Mouse (Mus musculus): ENCODE measurements at regions not wholly inside any gene's neighbourhood (a gene's known extent, or its start where the extent isn't known, plus 50 kb on each side); places are given as distances from the start of the nearest gene placed in this dataset.
A peak's percentile ranks its signal among the peaks of the same experiment; 100 is the strongest.

- DNase-seq (ENCODE audit: low spot score): no peak
- Histone ChIP-seq H3K4me1 (ENCODE audit: control insufficient read depth, insufficient read depth, low read length) (no peaks in the 10 kb centered on the region), H3K36me3 (ENCODE audit: control insufficient read depth, insufficient read depth, low read length) (no peaks in the 10 kb centered on the region), H3K9me3 (ENCODE audit: control insufficient read depth, low read length) (no peaks in the 10 kb centered on the region), H3K27me3 (ENCODE audit: control insufficient read depth, insufficient read depth, low read length) (no peaks in the 10 kb centered on the region), H3K4me2 (replicated peaks; ENCODE audit: low read depth, low read length, severe bottlenecking) (no peak overlapping the region), H3K4me3 (replicated peaks; ENCODE audit: low read length) (no peak overlapping the region), H3K9ac (ENCODE audit: low read depth, low read length, severe bottlenecking) (no peak overlapping the region), H3K27ac (replicated peaks; ENCODE audit: low read depth, low read length) (no peak overlapping the region)
- WGBS: 83% methylated on average over 11 of the region's 11 CpGs
- no peak for ATAC-seq (ENCODE audit: low FRiP score, low read depth)
- TF ChIP-seq POLR2A (IDR thresholded peaks at IDR 0.05; ENCODE audit: borderline replicate concordance, extremely low read depth, insufficient read depth, insufficient read length): no peak
These were observed 212.7 kb downstream of the Cdh26 start for GRCm38 (mm10) chr2:178643053-178643402.

GRCm38 (mm10) chr2:178643841-178644240, 213.5 kb downstream of the Cdh26 start:
- no peaks in the 10 kb centered on the region for H3K36me3 ChIP-seq (ENCODE audit: control insufficient read depth, insufficient read depth, low read length)
- ATAC-seq (ENCODE audit: low FRiP score, low read depth): no peak
- no peak overlapping the region for H3K27ac ChIP-seq (replicated peaks; ENCODE audit: low read depth, low read length)
- no peak for DNase-seq (ENCODE audit: low spot score)
- H3K9me3 ChIP-seq (ENCODE audit: control insufficient read depth, low read length): no peaks in the 10 kb centered on the region
- H3K4me1 ChIP-seq (ENCODE audit: control insufficient read depth, insufficient read depth, low read length): no peaks in the 10 kb centered on the region
- TF ChIP-seq POLR2A (IDR thresholded peaks at IDR 0.05; ENCODE audit: borderline replicate concordance, extremely low read depth, insufficient read depth, insufficient read length): no peak
- H3K9ac ChIP-seq (ENCODE audit: low read depth, low read length, severe bottlenecking): no peak overlapping the region
- no peak overlapping the region for H3K4me3 ChIP-seq (replicated peaks; ENCODE audit: low read length)
- H3K27me3 ChIP-seq (ENCODE audit: control insufficient read depth, insufficient read depth, low read length): no peaks in the 10 kb centered on the region
- WGBS: 29% methylated on average over 4 of the region's 4 CpGs
- no peak overlapping the region for H3K4me2 ChIP-seq (replicated peaks; ENCODE audit: low read depth, low read length, severe bottlenecking)

GRCm38 (mm10) chr2:178660071-178660470, 229.7 kb downstream of the Cdh26 start:
- no peaks in the 10 kb centered on the region for H3K9me3 ChIP-seq (ENCODE audit: control insufficient read depth, low read length)
- H3K4me1 ChIP-seq (ENCODE audit: control insufficient read depth, insufficient read depth, low read length): no peaks in the 10 kb centered on the region
- DNase-seq (ENCODE audit: low spot score) (no peak), ATAC-seq (ENCODE audit: low FRiP score, low read depth) (no peak)
- no peak overlapping the region for H3K9ac ChIP-seq (ENCODE audit: low read depth, low read length, severe bottlenecking)
- WGBS: 87% methylated on average over 2 of the region's 2 CpGs
- H3K27ac ChIP-seq (replicated peaks; ENCODE audit: low read depth, low read length): no peak overlapping the region
- no peak for TF ChIP-seq POLR2A (IDR thresholded peaks at IDR 0.05; ENCODE audit: borderline replicate concordance, extremely low read depth, insufficient read depth, insufficient read length)
- no peak overlapping the region for H3K4me3 ChIP-seq (replicated peaks; ENCODE audit: low read length)
- no peaks in the 10 kb centered on the region for H3K27me3 ChIP-seq (ENCODE audit: control insufficient read depth, insufficient read depth, low read length)
- H3K36me3 ChIP-seq (ENCODE audit: control insufficient read depth, insufficient read depth, low read length): no peaks in the 10 kb centered on the region
- H3K4me2 ChIP-seq (replicated peaks; ENCODE audit: low read depth, low read length, severe bottlenecking): no peak overlapping the region

- no peaks in the 10 kb centered on the region for H3K27me3 ChIP-seq (ENCODE audit: control insufficient read depth, insufficient read depth, low read length)
- no peak overlapping the region for H3K4me3 ChIP-seq (replicated peaks; ENCODE audit: low read length)
- ATAC-seq (ENCODE audit: low FRiP score, low read depth) (no peak), DNase-seq (ENCODE audit: low spot score) (no peak)
- H3K4me2 ChIP-seq (replicated peaks; ENCODE audit: low read depth, low read length, severe bottlenecking): no peak overlapping the region
- TF ChIP-seq POLR2A (IDR thresholded peaks at IDR 0.05; ENCODE audit: borderline replicate concordance, extremely low read depth, insufficient read depth, insufficient read length): no peak
- H3K9ac ChIP-seq (ENCODE audit: low read depth, low read length, severe bottlenecking): no peak overlapping the region
- H3K36me3 ChIP-seq (ENCODE audit: control insufficient read depth, insufficient read depth, low read length): no peaks in the 10 kb centered on the region
- no peaks in the 10 kb centered on the region for H3K4me1 ChIP-seq (ENCODE audit: control insufficient read depth, insufficient read depth, low read length)
- no peaks in the 10 kb centered on the region for H3K9me3 ChIP-seq (ENCODE audit: control insufficient read depth, low read length)
- H3K27ac ChIP-seq (replicated peaks; ENCODE audit: low read depth, low read length): no peak overlapping the region
- 79% methylated on average over 1 of the region's 1 CpGs for WGBS
These were observed 232.1 kb downstream of the Cdh26 start for GRCm38 (mm10) chr2:178662396-178662795.

- H3K4me2 ChIP-seq (replicated peaks; ENCODE audit: low read depth, low read length, severe bottlenecking): no peak overlapping the region
- no peak for TF ChIP-seq POLR2A (IDR thresholded peaks at IDR 0.05; ENCODE audit: borderline replicate concordance, extremely low read depth, insufficient read depth, insufficient read length)
- peak; percentile 55 for DNase-seq (ENCODE audit: low spot score)
- no peak for ATAC-seq (ENCODE audit: low FRiP score, low read depth)
- no peaks in the 10 kb centered on the region for H3K36me3 ChIP-seq (ENCODE audit: control insufficient read depth, insufficient read depth, low read length)
- H3K4me1 ChIP-seq (ENCODE audit: control insufficient read depth, insufficient read depth, low read length): no peaks in the 10 kb centered on the region
- H3K27ac ChIP-seq (replicated peaks; ENCODE audit: low read depth, low read length): no peak overlapping the region
- H3K9ac ChIP-seq (ENCODE audit: low read depth, low read length, severe bottlenecking): no peak overlapping the region
- no peaks in the 10 kb centered on the region for H3K27me3 ChIP-seq (ENCODE audit: control insufficient read depth, insufficient read depth, low read length)
- H3K9me3 ChIP-seq (ENCODE audit: control insufficient read depth, low read length): no peaks in the 10 kb centered on the region
- 8% methylated on average over 4 of the region's 4 CpGs for WGBS
- H3K4me3 ChIP-seq (replicated peaks; ENCODE audit: low read length): no peak overlapping the region
These were observed 234.6 kb downstream of the Cdh26 start for GRCm38 (mm10) chr2:178664977-178665376.

GRCm38 (mm10) chr2:178668451-178668850, 238.1 kb downstream of the Cdh26 start:
- TF ChIP-seq POLR2A (IDR thresholded peaks at IDR 0.05; ENCODE audit: borderline replicate concordance, extremely low read depth, insufficient read depth, insufficient read length): no peak
- no peaks in the 10 kb centered on the region for H3K27me3 ChIP-seq (ENCODE audit: control insufficient read depth, insufficient read depth, low read length)
- DNase-seq (ENCODE audit: low spot score) (no peak), ATAC-seq (ENCODE audit: low FRiP score, low read depth) (no peak)
- WGBS: 15% methylated on average over 2 of the region's 2 CpGs
- no peak overlapping the region for H3K4me3 ChIP-seq (replicated peaks; ENCODE audit: low read length)
- H3K27ac ChIP-seq (replicated peaks; ENCODE audit: low read depth, low read length): no peak overlapping the region
- no peaks in the 10 kb centered on the region for H3K9me3 ChIP-seq (ENCODE audit: control insufficient read depth, low read length)
- H3K4me1 ChIP-seq (ENCODE audit: control insufficient read depth, insufficient read depth, low read length): no peaks in the 10 kb centered on the region
- H3K4me2 ChIP-seq (replicated peaks; ENCODE audit: low read depth, low read length, severe bottlenecking): no peak overlapping the region
- H3K36me3 ChIP-seq (ENCODE audit: control insufficient read depth, insufficient read depth, low read length): no peaks in the 10 kb centered on the region
- H3K9ac ChIP-seq (ENCODE audit: low read depth, low read length, severe bottlenecking): no peak overlapping the region

All from limb, embryonic 14.5 days (tissue).